Mouse (Mus musculus) bone marrow macrophage, adult 2 months (primary cell): ENCODE measurements around the gene Slc44a3.

Experiments used
- CTCF ChIP-seq: IDR thresholded peaks from 2 replicates; pipeline ENCODE4 v1.5.1; 2012; ENCODE audit warnings: low read depth, mild to moderate bottlenecking, low read length, moderate library complexity
- POLR2A ChIP-seq: IDR thresholded peaks from 2 replicates; pipeline ENCODE4 v1.6.1; 2012; ENCODE audit warnings: mild to moderate bottlenecking, low read depth, low read length, borderline replicate concordance

GRCm38 (mm10) chr3:121485201-121485600 is 47.0 kb downstream of the Slc44a3 start:
- TF ChIP-seq POLR2A (no peak), CTCF (no peak)
